Mouse (Mus musculus) forebrain, embryonic 11.5 days (tissue): ENCODE data around the gene Ppp2r2d. TPM values are rescaled to one million over a fixed set of nuclear protein-coding genes. Genes with fewer than 3 reads are reported as not detected.
A peak's percentile ranks its signal among the peaks of the same experiment; 100 is the strongest.

ENCODE experiments used
- ATAC-seq: fragments of 200-750 bp; cut with Nextera tagmentation; replicated peaks from 2 replicates; pipeline ENCODE4 v1.8.0; 2017; ENCODE audit warnings: moderate TSS enrichment; ENCODE audit not compliant: low FRiP score
- DNase-seq: peaks from one replicate; pipeline ENCODE4 v3.0.0-alpha.2; 2017; ENCODE audit warnings: low spot score
- H3K27ac ChIP-seq: fragments of 300-500 bp; sonication (generic); 2 replicates; pipeline ENCODE4 v1.5.1; 2014; ENCODE audit warnings: low read depth, low read length
- H3K27me3 ChIP-seq: fragments of 300-500 bp; sonication (generic); 2 replicates; pipeline ENCODE4 v1.6.1; 2014; ENCODE audit warnings: mild to moderate bottlenecking, low read length, mixed read lengths; ENCODE audit not compliant: control insufficient read depth, insufficient read depth
- H3K36me3 ChIP-seq: fragments of 300-500 bp; sonication (generic); 2 replicates; pipeline ENCODE4 v1.6.1; 2014; ENCODE audit warnings: mild to moderate bottlenecking, low read length, moderate library complexity, mixed read lengths; ENCODE audit not compliant: control insufficient read depth, insufficient read depth
- H3K4me1 ChIP-seq: fragments of 300-500 bp; sonication (generic); replicated peaks from 2 replicates; pipeline ENCODE4 v1.6.1; 2014; ENCODE audit warnings: low read length, mixed read lengths; ENCODE audit not compliant: control insufficient read depth, insufficient read depth
- H3K4me2 ChIP-seq: fragments of 300-500 bp; sonication (generic); 2 replicates; pipeline ENCODE4 v1.6.1; 2014; ENCODE audit warnings: low read depth, mild to moderate bottlenecking, low read length, moderate library complexity, mixed read lengths; ENCODE audit not compliant: severe bottlenecking
- H3K4me3 ChIP-seq: fragments of 300-500 bp; sonication (generic); 2 replicates; pipeline ENCODE4 v1.5.1; 2014; ENCODE audit warnings: low read depth, low read length
- H3K9ac ChIP-seq: fragments of 300-500 bp; sonication (generic); 2 replicates; pipeline ENCODE4 v1.6.1; 2014; ENCODE audit warnings: low read length
- H3K9me3 ChIP-seq: fragments of 300-500 bp; sonication (generic); 2 replicates; pipeline ENCODE4 v1.6.1; 2016; ENCODE audit warnings: low read length, mixed read lengths; ENCODE audit not compliant: control insufficient read depth
- WGBS: fragments of 180-500 bp; shearing (Covaris S2); extraction: QIAGEN DNeasy Blood & Tissue Kit; methylation state at CpG from one replicate; pipeline ENCODE4 v1.1.7; 2014; 5-methylcytosine and 5-hydroxymethylcytosine counted together
- polyA plus RNA-seq: library from polyadenylated mRNA; unstranded; fragments of >200 nt; fragmentation: Nextera tagmentation; extraction: Ambion mirVana; gene quantifications from 2 replicates; pipeline ENCODE4 v1.2.1, GENCODE M21; 2014

Ppp2r2d gene
- polyA plus RNA-seq, 1 experiment from 2014 or later: 73.9 TPM

GRCm38 (mm10) chr7:138907976-138908375 is 62.1 kb downstream of the Ppp2r2d start:
- H3K27ac ChIP-seq: no peak overlapping the region
- H3K27me3 ChIP-seq: no peaks in the 10 kb centered on the region
- H3K9me3 ChIP-seq: no peaks in the 10 kb centered on the region
- H3K9ac ChIP-seq: no peak overlapping the region
- WGBS: 53% methylated on average over 5 of the region's 5 CpGs
- ATAC-seq: no peak
- H3K36me3 ChIP-seq: no peaks in the 10 kb centered on the region
- DNase-seq: no peak
- H3K4me3 ChIP-seq: peak overlapping the region; percentile 55
- peak overlapping the region; percentile 77 for H3K4me2 ChIP-seq
- peaks cover 4% of the 10 kb centered on the region; the same call in 1 of the 2 replicates for H3K4me1 ChIP-seq

DNA sequence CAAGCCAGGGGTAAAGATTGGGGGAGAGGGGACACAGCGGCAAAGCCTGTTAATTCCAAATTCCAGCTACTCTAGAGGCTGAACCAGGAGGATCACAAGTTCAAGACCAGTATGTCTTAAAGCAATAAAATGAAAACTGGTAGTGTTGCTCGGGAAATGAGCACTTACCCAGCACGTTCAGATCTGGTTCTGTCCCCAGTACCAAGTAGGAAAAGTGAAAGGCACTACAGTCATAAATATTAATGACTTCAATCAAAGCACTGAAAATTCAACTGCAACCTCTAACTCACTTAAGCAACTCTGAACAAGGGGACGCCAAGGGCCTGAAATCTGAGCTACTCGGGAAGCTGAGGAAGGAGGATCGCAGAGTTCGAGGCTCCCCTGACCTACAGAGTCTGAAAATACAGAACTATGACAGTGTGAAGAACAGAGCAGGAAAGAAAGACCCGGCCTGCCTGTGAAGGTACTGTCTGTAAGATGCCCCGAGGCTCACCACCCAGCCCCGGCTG is 62.9 kb downstream of the Ppp2r2d start:
- no peaks in the 10 kb centered on the region for H3K9me3 ChIP-seq
- H3K4me1 ChIP-seq: peaks cover 4% of the 10 kb centered on the region; the same call in 1 of the 2 replicates
- WGBS: 5% methylated on average over 10 of the region's 10 CpGs
- no peak overlapping the region for H3K27ac ChIP-seq
- DNase-seq (no peak), ATAC-seq (no peak)
- H3K36me3 ChIP-seq: no peaks in the 10 kb centered on the region
- peak overlapping the region; percentile 77 for H3K4me2 ChIP-seq
- H3K27me3 ChIP-seq: no peaks in the 10 kb centered on the region
- H3K4me3 ChIP-seq: peak overlapping the region; percentile 55
- H3K9ac ChIP-seq: peak overlapping the region; percentile 74

DNA sequence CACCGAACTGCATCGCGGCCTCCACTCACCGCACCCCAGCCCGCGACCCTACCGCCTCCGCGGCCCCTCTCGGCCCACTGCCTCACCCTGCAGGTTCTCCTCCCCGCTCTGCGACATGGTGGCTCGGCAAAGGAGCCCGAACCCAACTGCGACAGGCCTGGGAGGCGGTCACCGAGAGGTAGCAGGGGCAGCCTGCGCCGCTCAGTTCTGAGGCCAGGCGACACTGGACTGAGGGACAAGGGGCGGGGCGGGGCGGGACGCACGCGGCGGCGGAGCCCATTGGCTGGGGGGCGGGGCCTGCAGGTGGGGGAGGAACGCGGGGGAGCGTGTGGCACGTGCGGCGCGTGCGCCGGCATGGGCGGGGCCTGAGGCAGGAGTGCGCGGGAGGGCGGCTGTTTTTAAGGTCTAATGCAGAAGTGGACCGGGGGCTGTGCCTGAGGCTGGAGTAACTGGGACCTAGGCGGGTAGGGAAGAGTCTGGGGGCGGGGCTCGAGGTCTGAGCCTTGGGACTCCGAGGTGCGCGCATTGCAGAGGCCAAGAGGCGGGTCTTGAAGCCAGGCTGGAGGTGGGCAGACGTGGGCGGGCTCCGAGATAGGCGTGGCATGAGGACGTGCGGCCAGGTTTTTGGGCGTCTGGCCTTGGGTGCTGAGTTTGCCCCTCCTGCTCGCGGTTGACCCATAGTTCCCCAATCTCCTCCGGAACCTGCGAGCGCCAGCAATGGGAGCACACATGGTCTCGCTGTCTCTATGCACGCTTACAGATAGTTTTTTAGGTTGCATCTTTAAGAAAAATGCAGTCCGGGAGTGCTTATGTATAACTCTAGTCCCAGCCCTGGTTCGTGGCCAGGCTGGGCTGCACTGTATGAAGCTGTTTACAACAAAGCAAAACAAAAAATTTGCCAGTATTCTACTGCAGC is 63.7 kb downstream of the Ppp2r2d start, which contains the start of gene Bnip3:
Gene Bnip3 (minus strand): TSS at position 243 of the 916 bp plus-strand sequence.
- Histone ChIP-seq H3K4me3 (peak within 1 kb of the TSS; percentile 55), H3K9ac (peak within 1 kb of the TSS; percentile 74), H3K4me2 (peak within 1 kb of the TSS; percentile 77), H3K36me3 (no peaks in the 10 kb centered on the region), H3K27me3 (no peaks in the 10 kb centered on the region), H3K27ac (no peak within 1 kb of the TSS; the same call in 1 of the 2 replicates), H3K4me1 (peaks cover 4% of the 10 kb centered on the region; the same call in 1 of the 2 replicates), H3K9me3 (no peaks in the 10 kb centered on the region)
- ATAC-seq (peak; percentile 97), DNase-seq (peak; percentile 98)
- WGBS: under 1% methylated on average over 66 of the region's 66 CpGs

GRCm38 (mm10) chr7:138910193-138910562 is 64.3 kb downstream of the Ppp2r2d start:
- peaks cover 4% of the 10 kb centered on the region; the same call in 1 of the 2 replicates for H3K4me1 ChIP-seq
- no peak overlapping the region; the same call in 1 of the 2 replicates for H3K27ac ChIP-seq
- no peaks in the 10 kb centered on the region for H3K36me3 ChIP-seq
- ATAC-seq (no peak), DNase-seq (no peak)
- no peaks in the 10 kb centered on the region for H3K9me3 ChIP-seq
- peak overlapping the region; percentile 28; the same call in 1 of the 2 replicates for H3K9ac ChIP-seq
- no peaks in the 10 kb centered on the region for H3K27me3 ChIP-seq
- 24% methylated on average over 7 of the region's 7 CpGs for WGBS
- peak overlapping the region; percentile 55 for H3K4me3 ChIP-seq
- peak overlapping the region; percentile 77 for H3K4me2 ChIP-seq

- ATAC-seq: no peak
- DNase-seq: no peak
- Histone ChIP-seq H3K9me3 (no peaks in the 10 kb centered on the region), H3K4me1 (peaks cover 4% of the 10 kb centered on the region; the same call in 1 of the 2 replicates), H3K9ac (no peak overlapping the region), H3K4me3 (no peak overlapping the region), H3K27me3 (no peaks in the 10 kb centered on the region), H3K27ac (no peak overlapping the region), H3K36me3 (no peaks in the 10 kb centered on the region), H3K4me2 (no peak overlapping the region)
- 73% methylated on average over 3 of the region's 3 CpGs for WGBS
Observed at GRCm38 (mm10) chr7:138913616-138914015, 67.7 kb downstream of the Ppp2r2d start.

- Histone ChIP-seq H3K9ac (peak overlapping the region; percentile 44; the same call in 1 of the 2 replicates), H3K4me2 (peak overlapping the region; percentile 57), H3K4me1 (peaks cover 3% of the 10 kb centered on the region; the same call in 1 of the 2 replicates), H3K36me3 (no peaks in the 10 kb centered on the region), H3K9me3 (no peaks in the 10 kb centered on the region), H3K27ac (no peak overlapping the region), H3K27me3 (no peaks in the 10 kb centered on the region), H3K4me3 (peak overlapping the region; percentile 25)
- no peak for DNase-seq
- peak; percentile 49; the same call in 1 of the 2 replicates for ATAC-seq
- WGBS: 5% methylated on average over 26 of the region's 26 CpGs
Observed at GRCm38 (mm10) chr7:138919156-138919944, 73.5 kb downstream of the Ppp2r2d start.

DNA sequence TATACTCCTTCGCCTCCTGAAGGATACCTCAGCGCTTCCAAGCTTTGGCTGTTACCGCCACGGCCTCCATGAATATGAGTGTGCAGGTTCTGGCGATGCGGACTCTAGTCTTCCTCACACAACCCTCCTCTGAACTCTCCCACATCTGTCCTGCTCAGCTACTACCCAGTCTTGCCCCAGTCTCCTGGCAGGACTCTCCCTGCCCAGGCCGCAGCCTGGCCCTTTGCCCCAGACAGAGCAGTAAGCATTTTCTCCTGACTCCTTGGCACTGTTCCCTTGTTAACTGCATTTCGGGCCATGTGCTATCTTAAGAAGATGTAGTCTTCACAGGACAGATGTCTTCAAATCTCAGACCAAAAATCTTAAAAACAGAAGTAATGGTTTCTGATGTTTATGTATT is 75.7 kb downstream of the Ppp2r2d start:
- no peaks in the 10 kb centered on the region for H3K9me3 ChIP-seq
- no peak overlapping the region for H3K9ac ChIP-seq
- WGBS: 94% methylated on average over 8 of the region's 8 CpGs
- DNase-seq: no peak
- peaks cover 3% of the 10 kb centered on the region; the same call in 1 of the 2 replicates for H3K4me1 ChIP-seq
- H3K4me3 ChIP-seq: no peak overlapping the region
- H3K36me3 ChIP-seq: no peaks in the 10 kb centered on the region
- H3K27ac ChIP-seq: no peak overlapping the region
- no peaks in the 10 kb centered on the region for H3K27me3 ChIP-seq
- ATAC-seq: no peak
- H3K4me2 ChIP-seq: no peak overlapping the region

- 14% methylated on average over 3 of the region's 3 CpGs for WGBS
- DNase-seq: no peak
- no peak overlapping the region for H3K9ac ChIP-seq
Observed at GRCm38 (mm10) chr7:138923756-138924425, 78.0 kb downstream of the Ppp2r2d start.

More at GRCm38 (mm10) chr7:138923756-138924425, 78.0 kb downstream of the Ppp2r2d start:
- Histone ChIP-seq H3K4me3 (no peak overlapping the region), H3K9me3 (no peaks in the 10 kb centered on the region), H3K27me3 (no peaks in the 10 kb centered on the region), H3K4me2 (no peak overlapping the region), H3K27ac (no peak overlapping the region), H3K36me3 (no peaks in the 10 kb centered on the region), H3K4me1 (peaks cover 3% of the 10 kb centered on the region; the same call in 1 of the 2 replicates)
- no peak; the same call in 1 of the 2 replicates for ATAC-seq
